Mouse (Mus musculus) heart, embryonic 12.5 days (tissue): ENCODE measurements around the gene Olfr764-ps1. TPM values are rescaled to one million over a fixed set of nuclear protein-coding genes. Genes with fewer than 3 reads are reported as not detected.
"Not testable (repeated sequence)": the region's sequence is repeated elsewhere in the genome, so short reads cannot be mapped to it uniquely, and the experiment has no call there.

ENCODE experiments used
- ATAC-seq: fragments of 200-750 bp; cut with Nextera tagmentation; 2 replicates; pipeline ENCODE4 v1.8.0; 2017; ENCODE audit warnings: moderate TSS enrichment, moderate library complexity; ENCODE audit not compliant: insufficient number of reproducible peaks, low FRiP score
- H3K27ac ChIP-seq: fragments of 300-500 bp; sonication (generic); 2 replicates; pipeline ENCODE4 v1.5.1; 2016; ENCODE audit warnings: mild to moderate bottlenecking, moderate library complexity; ENCODE audit not compliant: poor library complexity, severe bottlenecking
- H3K27me3 ChIP-seq: fragments of 300-500 bp; sonication (generic); replicated peaks from 2 replicates; pipeline ENCODE4 v1.6.1; 2016; ENCODE audit warnings: mild to moderate bottlenecking, moderate library complexity
- H3K36me3 ChIP-seq: fragments of 300-500 bp; sonication (generic); 2 replicates; pipeline ENCODE4 v1.6.1; 2016; ENCODE audit warnings: mild to moderate bottlenecking, moderate library complexity
- H3K4me1 ChIP-seq: fragments of 300-500 bp; sonication (generic); replicated peaks from 2 replicates; pipeline ENCODE4 v1.6.1; 2016; ENCODE audit warnings: mild to moderate bottlenecking
- H3K4me2 ChIP-seq: fragments of 300-500 bp; sonication (generic); 2 replicates; pipeline ENCODE4 v1.6.1; 2016; ENCODE audit warnings: mild to moderate bottlenecking, moderate library complexity
- H3K4me3 ChIP-seq: fragments of 300-500 bp; sonication (generic); 2 replicates; pipeline ENCODE4 v1.5.1; 2016; ENCODE audit warnings: mild to moderate bottlenecking
- H3K9ac ChIP-seq: fragments of 300-500 bp; sonication (generic); 2 replicates; pipeline ENCODE4 v1.6.1; 2016; ENCODE audit warnings: mild to moderate bottlenecking, moderate library complexity
- H3K9me3 ChIP-seq: fragments of 300-500 bp; sonication (generic); replicated peaks from 2 replicates; pipeline ENCODE4 v1.6.1; 2016; ENCODE audit warnings: mild to moderate bottlenecking, moderate library complexity
- WGBS: fragments of 180-500 bp; shearing (Covaris S2); methylation state at CpG from one replicate; pipeline ENCODE4 v1.1.7; 2016; 5-methylcytosine and 5-hydroxymethylcytosine counted together
- polyA plus RNA-seq: library from polyadenylated mRNA; unstranded; fragments of >200 nt; fragmentation: Nextera tagmentation; extraction: Ambion mirVana; gene quantifications from 2 replicates; pipeline ENCODE4 v1.2.1, GENCODE M21; 2016

Olfr764-ps1 gene
- polyA plus RNA-seq, 1 experiment from 2014 or later: not detected

- Histone ChIP-seq H3K4me1 (no peaks in the 10 kb centered on the region), H3K9ac (no peak overlapping the region), H3K9me3 (no peaks in the 10 kb centered on the region), H3K27me3 (no peaks in the 10 kb centered on the region), H3K36me3 (no peaks in the 10 kb centered on the region), H3K27ac (no peak overlapping the region), H3K4me2 (no peak overlapping the region), H3K4me3 (no peak overlapping the region)
- no peak for ATAC-seq
- WGBS: 70% methylated on average over 4 of the region's 4 CpGs
Observed at GRCm38 (mm10) chr10:128996523-128997040, 43.1 kb downstream of the Olfr764-ps1 start.

- Histone ChIP-seq H3K4me1 (no peaks in the 10 kb centered on the region), H3K27me3 (no peaks in the 10 kb centered on the region), H3K9me3 (no peaks in the 10 kb centered on the region), H3K9ac (no peak overlapping the region), H3K36me3 (no peaks in the 10 kb centered on the region), H3K4me3 (no peak overlapping the region), H3K4me2 (no peak overlapping the region), H3K27ac (no peak overlapping the region)
- no peak for ATAC-seq
- WGBS: 96% methylated on average over 1 of the region's 1 CpGs
Observed at GRCm38 (mm10) chr10:128995796-128996195, 43.9 kb downstream of the Olfr764-ps1 start.

- Histone ChIP-seq H3K27me3 (no peaks in the 10 kb centered on the region), H3K9ac (no peak overlapping the region), H3K4me3 (no peak overlapping the region), H3K36me3 (no peaks in the 10 kb centered on the region), H3K4me1 (no peaks in the 10 kb centered on the region), H3K27ac (no peak overlapping the region), H3K4me2 (no peak overlapping the region), H3K9me3 (no peaks in the 10 kb centered on the region)
- no peak for ATAC-seq
Observed at GRCm38 (mm10) chr10:128990994-128991393, 48.7 kb downstream of the Olfr764-ps1 start.

GRCm38 (mm10) chr10:128990129-128990850 is 49.4 kb downstream of the Olfr764-ps1 start:
- H3K27ac ChIP-seq, ATAC-seq, H3K4me3 ChIP-seq, H3K36me3 ChIP-seq, H3K9ac ChIP-seq, H3K9me3 ChIP-seq, H3K4me2 ChIP-seq, H3K4me1 ChIP-seq, H3K27me3 ChIP-seq: not testable (repeated sequence)
- 60% methylated on average over 7 of the region's 10 CpGs for WGBS

- H3K4me3 ChIP-seq, ATAC-seq, H3K27ac ChIP-seq, H3K27me3 ChIP-seq, H3K9me3 ChIP-seq, H3K4me2 ChIP-seq, H3K36me3 ChIP-seq, H3K4me1 ChIP-seq, H3K9ac ChIP-seq: not testable (repeated sequence)
- WGBS: 25% methylated on average over 1 of the region's 1 CpGs
Observed at GRCm38 (mm10) chr10:128989131-128989530, 50.6 kb downstream of the Olfr764-ps1 start, which contains the start of gene Olfr9. TSS of gene Olfr9 (plus strand) at chr10:128989431.

Other genes with a start within 250 kb of the Olfr764-ps1 start
- 0.83 and 0.93 TPM in 2 replicates for gene Mmp19, start 249.0 kb downstream of the Olfr764-ps1 start, polyA plus RNA-seq
- gene Dnajc14, start 235.8 kb downstream of the Olfr764-ps1 start, polyA plus RNA-seq: 48.4 and 51.7 TPM in 2 replicates
- gene Tmem198b, start 235.5 kb downstream of the Olfr764-ps1 start, polyA plus RNA-seq: 19.6 and 20.8 TPM in 2 replicates
- 171 and 172 TPM in 2 replicates for gene Sarnp, start 222.6 kb downstream of the Olfr764-ps1 start, polyA plus RNA-seq
- gene Ormdl2, start 218.3 kb downstream of the Olfr764-ps1 start, polyA plus RNA-seq: 36.0 and 39.2 TPM in 2 replicates
- 4.3 and 5.0 TPM in 2 replicates for gene Gdf11, start 148.2 kb downstream of the Olfr764-ps1 start, polyA plus RNA-seq
- 341 and 358 TPM in 2 replicates for gene Cd63, start 138.9 kb downstream of the Olfr764-ps1 start, polyA plus RNA-seq
- 6.0 and 6.3 TPM in 2 replicates for gene Rdh5, start 117.0 kb downstream of the Olfr764-ps1 start, polyA plus RNA-seq
- 161 and 165 TPM in 2 replicates for gene Bloc1s1, start 115.9 kb downstream of the Olfr764-ps1 start, polyA plus RNA-seq
- 1.4 and 1.5 TPM in 2 replicates for gene Itga7, start 106.1 kb downstream of the Olfr764-ps1 start, polyA plus RNA-seq
- 0.15 TPM in 1 of 2 replicates, not detected in the other for gene Mettl7b, start 78.9 kb downstream of the Olfr764-ps1 start, polyA plus RNA-seq
- gene Olfr9, start 50.5 kb downstream of the Olfr764-ps1 start, polyA plus RNA-seq: not detected in 2 replicates
- gene Olfr763, start 29.1 kb downstream of the Olfr764-ps1 start, polyA plus RNA-seq: not detected in 2 replicates
- not detected in 2 replicates for gene Olfr765, start 10.1 kb upstream of the Olfr764-ps1 start, polyA plus RNA-seq
- not detected in 2 replicates for gene Olfr766-ps1, start 29.1 kb upstream of the Olfr764-ps1 start, polyA plus RNA-seq
- gene Olfr767, start 43.0 kb upstream of the Olfr764-ps1 start, polyA plus RNA-seq: not detected in 2 replicates
- not detected in 2 replicates for gene Olfr768, start 59.5 kb upstream of the Olfr764-ps1 start, polyA plus RNA-seq
- not detected in 2 replicates for gene Olfr769, start 78.0 kb upstream of the Olfr764-ps1 start, polyA plus RNA-seq
- not detected in 2 replicates for gene Olfr770, start 99.1 kb upstream of the Olfr764-ps1 start, polyA plus RNA-seq
- not detected in 2 replicates for gene Olfr771, start 124.9 kb upstream of the Olfr764-ps1 start, polyA plus RNA-seq
- gene Olfr772, start 138.0 kb upstream of the Olfr764-ps1 start, polyA plus RNA-seq: not detected in 2 replicates
- not detected in 2 replicates for gene Olfr773, start 147.5 kb upstream of the Olfr764-ps1 start, polyA plus RNA-seq
- not detected in 2 replicates for gene Olfr774, start 196.3 kb upstream of the Olfr764-ps1 start, polyA plus RNA-seq
- not detected in 2 replicates for gene Olfr775, start 208.5 kb upstream of the Olfr764-ps1 start, polyA plus RNA-seq
- not detected in 2 replicates for gene Olfr776, start 219.2 kb upstream of the Olfr764-ps1 start, polyA plus RNA-seq
- gene Olfr777, start 231.6 kb upstream of the Olfr764-ps1 start, polyA plus RNA-seq: not detected in 2 replicates